Mouse (Mus musculus): ENCODE results near the gene Slc2a8. TPM values are rescaled to one million over a fixed set of nuclear protein-coding genes. Genes with fewer than 3 reads are reported as not detected.

Slc2a8 gene
- polyA plus RNA-seq, 1 experiment from 2014 or later, result 39.2 TPM

- Histone ChIP-seq H3K9me3 (ENCODE audit: low read length) (no peaks in the 10 kb centered on the region), H3K27me3 (ENCODE audit: insufficient read depth, low read length) (no peaks in the 10 kb centered on the region), H3K9ac (replicated peaks; ENCODE audit: low read length) (no peak overlapping the region; the same call in 1 of the 2 replicates), H3K4me2 (replicated peaks; ENCODE audit: low read depth, low read length) (peak overlapping the region; percentile 88), H3K4me1 (ENCODE audit: insufficient read depth, low read length) (peaks cover 44% of the 10 kb centered on the region), H3K27ac (ENCODE audit: low read length) (no peak overlapping the region; the same call in 1 of the 2 replicates), H3K36me3 (ENCODE audit: insufficient read depth, low read length) (peaks cover 20% of the 10 kb centered on the region), H3K4me3 (ENCODE audit: low read length) (no peak overlapping the region)
- no peak for ATAC-seq (ENCODE audit: low FRiP score, low TSS enrichment)
- 12% methylated on average over 7 of the region's 7 CpGs for WGBS
Measured at GRCm38 (mm10) chr2:32965511-32966183, 16.2 kb downstream of the Slc2a8 start.

DNA sequence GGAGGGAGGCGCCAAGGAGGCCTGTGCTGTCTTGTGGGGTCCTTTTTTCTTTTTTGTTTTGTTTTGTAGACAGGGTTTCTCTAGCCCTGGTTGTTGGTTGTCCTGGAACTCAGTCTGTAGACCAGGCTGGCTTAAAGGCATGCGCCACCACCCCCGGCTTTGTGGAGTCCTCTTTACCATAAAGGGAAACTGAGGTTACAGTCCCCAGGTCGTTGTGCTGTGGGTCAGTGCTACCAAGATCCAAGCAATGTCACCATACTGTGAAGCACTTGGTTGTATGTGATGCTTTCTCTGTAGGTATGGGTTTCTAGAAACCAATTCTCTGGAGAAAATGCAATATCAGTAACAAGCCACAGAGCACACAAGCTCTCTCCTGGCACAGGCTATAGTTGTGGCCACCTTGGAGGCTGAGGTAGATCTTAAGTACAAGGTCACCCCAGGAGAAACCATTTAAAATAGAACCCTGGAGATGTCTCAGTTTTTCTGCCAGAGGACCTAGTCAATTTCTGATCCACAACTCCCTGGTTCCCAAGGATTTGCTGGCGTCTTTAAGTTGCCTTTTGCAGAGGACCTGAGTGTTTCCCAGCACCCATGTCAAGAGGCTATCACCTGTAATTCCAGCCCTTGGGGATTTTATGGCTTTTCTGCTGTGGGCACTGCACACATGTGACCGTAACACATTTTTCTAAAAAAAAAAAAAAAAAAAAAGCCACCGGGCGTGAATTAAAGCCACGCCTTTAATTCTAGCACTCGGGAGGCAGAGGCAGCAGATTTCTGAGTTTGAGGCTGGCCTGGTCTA, 17.0 kb downstream of the Slc2a8 start:
- 31% methylated on average over 10 of the region's 10 CpGs for WGBS
- H3K9me3 ChIP-seq (ENCODE audit: low read length), result no peaks in the 10 kb centered on the region
- H3K36me3 ChIP-seq (ENCODE audit: insufficient read depth, low read length), result peaks cover 20% of the 10 kb centered on the region
- no peak overlapping the region for H3K27ac ChIP-seq (ENCODE audit: low read length)
- H3K4me2 ChIP-seq (replicated peaks; ENCODE audit: low read depth, low read length), result peak overlapping the region; percentile 95
- H3K9ac ChIP-seq (replicated peaks; ENCODE audit: low read length), result no peak overlapping the region
- H3K27me3 ChIP-seq (ENCODE audit: insufficient read depth, low read length), result no peaks in the 10 kb centered on the region
- H3K4me3 ChIP-seq (ENCODE audit: low read length), result no peak overlapping the region
- H3K4me1 ChIP-seq (ENCODE audit: insufficient read depth, low read length), result peaks cover 52% of the 10 kb centered on the region
- no peak for ATAC-seq (ENCODE audit: low FRiP score, low TSS enrichment)

DNA sequence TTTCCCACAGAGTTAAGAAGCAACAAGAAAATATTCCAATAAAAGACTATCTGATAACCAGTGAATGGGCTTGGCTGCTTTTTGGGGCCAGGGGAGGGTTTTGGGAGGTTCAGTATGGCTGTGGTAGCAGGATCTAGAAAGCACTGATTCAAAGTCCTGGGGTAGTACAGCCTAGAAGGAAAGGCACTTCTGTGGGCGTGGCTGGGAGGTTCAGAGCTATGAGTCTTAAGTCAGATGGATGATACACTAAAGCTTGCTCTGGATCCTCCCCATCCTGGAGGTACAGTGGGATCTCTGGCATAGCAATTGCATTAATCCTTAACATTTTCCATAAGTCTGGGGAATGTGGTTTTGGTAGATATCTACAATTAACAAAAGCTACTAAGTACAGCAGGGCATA, 17.9 kb downstream of the Slc2a8 start:
- 76% methylated on average over 1 of the region's 1 CpGs for WGBS
- H3K9me3 ChIP-seq (ENCODE audit: low read length), result no peaks in the 10 kb centered on the region
- H3K27ac ChIP-seq (ENCODE audit: low read length), result no peak overlapping the region
- H3K36me3 ChIP-seq (ENCODE audit: insufficient read depth, low read length), result peaks cover 20% of the 10 kb centered on the region
- H3K9ac ChIP-seq (replicated peaks; ENCODE audit: low read length), result peak overlapping the region; percentile 7; the same call in 1 of the 2 replicates
- peak overlapping the region; percentile 94 for H3K4me3 ChIP-seq (ENCODE audit: low read length)
- peak overlapping the region; percentile 95 for H3K4me2 ChIP-seq (replicated peaks; ENCODE audit: low read depth, low read length)
- H3K4me1 ChIP-seq (ENCODE audit: insufficient read depth, low read length), result peaks cover 52% of the 10 kb centered on the region
- no peak for ATAC-seq (ENCODE audit: low FRiP score, low TSS enrichment)
- H3K27me3 ChIP-seq (ENCODE audit: insufficient read depth, low read length), result no peaks in the 10 kb centered on the region

DNA sequence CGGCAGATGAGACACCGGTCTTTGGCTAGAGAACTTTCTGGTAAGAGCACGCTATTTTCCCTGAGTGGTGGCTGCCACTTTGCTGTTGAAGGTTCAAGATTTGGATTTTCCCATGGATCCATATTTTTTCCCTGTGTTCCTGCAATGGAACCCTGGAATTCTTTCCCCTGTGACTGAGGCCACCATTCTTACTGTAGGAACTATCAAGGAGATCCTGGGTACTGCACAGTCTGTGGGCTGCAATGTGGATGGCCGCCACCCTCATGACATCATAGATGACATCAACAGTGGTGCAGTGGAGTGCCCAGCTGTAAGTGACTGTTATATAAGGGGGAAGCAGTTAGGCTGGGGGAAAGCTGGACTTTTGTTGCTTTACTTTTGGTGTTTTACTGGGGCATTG, 18.3 kb downstream of the Slc2a8 start:
- WGBS, result 61% methylated on average over 4 of the region's 4 CpGs
- peak overlapping the region; percentile 97 for H3K9ac ChIP-seq (replicated peaks; ENCODE audit: low read length)
- H3K9me3 ChIP-seq (ENCODE audit: low read length), result no peaks in the 10 kb centered on the region
- peaks cover 52% of the 10 kb centered on the region for H3K4me1 ChIP-seq (ENCODE audit: insufficient read depth, low read length)
- no peak for ATAC-seq (ENCODE audit: low FRiP score, low TSS enrichment)
- H3K4me3 ChIP-seq (ENCODE audit: low read length), result peak overlapping the region; percentile 94
- peak overlapping the region; percentile 95 for H3K4me2 ChIP-seq (replicated peaks; ENCODE audit: low read depth, low read length)
- peak overlapping the region; percentile 91; the same call in 1 of the 2 replicates for H3K27ac ChIP-seq (ENCODE audit: low read length)
- peaks cover 20% of the 10 kb centered on the region for H3K36me3 ChIP-seq (ENCODE audit: insufficient read depth, low read length)
- H3K27me3 ChIP-seq (ENCODE audit: insufficient read depth, low read length), result no peaks in the 10 kb centered on the region

GRCm38 (mm10) chr2:32962875-32963220, 19.0 kb downstream of the Slc2a8 start:
- Histone ChIP-seq H3K27ac (ENCODE audit: low read length) (peak overlapping the region; percentile 91), H3K4me3 (ENCODE audit: low read length) (peak overlapping the region; percentile 94), H3K27me3 (ENCODE audit: insufficient read depth, low read length) (no peaks in the 10 kb centered on the region), H3K9me3 (ENCODE audit: low read length) (no peaks in the 10 kb centered on the region), H3K4me2 (replicated peaks; ENCODE audit: low read depth, low read length) (peak overlapping the region; percentile 95), H3K36me3 (ENCODE audit: insufficient read depth, low read length) (peaks cover 20% of the 10 kb centered on the region), H3K4me1 (ENCODE audit: insufficient read depth, low read length) (peaks cover 52% of the 10 kb centered on the region), H3K9ac (replicated peaks; ENCODE audit: low read length) (peak overlapping the region; percentile 97)
- no peak for ATAC-seq (ENCODE audit: low FRiP score, low TSS enrichment)
- 4% methylated on average over 9 of the region's 9 CpGs for WGBS

- Histone ChIP-seq H3K27ac (ENCODE audit: low read length) (peak overlapping the region; percentile 91), H3K9ac (replicated peaks; ENCODE audit: low read length) (peak overlapping the region; percentile 97), H3K4me1 (ENCODE audit: insufficient read depth, low read length) (peaks cover 46% of the 10 kb centered on the region), H3K9me3 (ENCODE audit: low read length) (no peaks in the 10 kb centered on the region), H3K4me3 (ENCODE audit: low read length) (peak overlapping the region; percentile 94), H3K36me3 (ENCODE audit: insufficient read depth, low read length) (peaks cover 20% of the 10 kb centered on the region), H3K27me3 (ENCODE audit: insufficient read depth, low read length) (no peaks in the 10 kb centered on the region), H3K4me2 (replicated peaks; ENCODE audit: low read depth, low read length) (peak overlapping the region; percentile 95)
- ATAC-seq (ENCODE audit: low FRiP score, low TSS enrichment), result no peak
- WGBS, result under 1% methylated on average over 33 of the region's 33 CpGs
Measured at GRCm38 (mm10) chr2:32962062-32962874, 19.6 kb downstream of the Slc2a8 start.

- H3K27ac ChIP-seq (ENCODE audit: low read length), result peak within 1 kb of the TSS; percentile 91
- peak within 1 kb of the TSS; percentile 94 for H3K4me3 ChIP-seq (ENCODE audit: low read length)
- ATAC-seq (ENCODE audit: low FRiP score, low TSS enrichment), result peak; percentile 90
- 3% methylated on average over 55 of the region's 55 CpGs for WGBS
- peak within 1 kb of the TSS; percentile 97 for H3K9ac ChIP-seq (replicated peaks; ENCODE audit: low read length)
- peaks cover 20% of the 10 kb centered on the region for H3K36me3 ChIP-seq (ENCODE audit: insufficient read depth, low read length)
- peak within 1 kb of the TSS; percentile 95 for H3K4me2 ChIP-seq (replicated peaks; ENCODE audit: low read depth, low read length)
- H3K4me1 ChIP-seq (ENCODE audit: insufficient read depth, low read length), result peaks cover 45% of the 10 kb centered on the region
- no peaks in the 10 kb centered on the region for H3K27me3 ChIP-seq (ENCODE audit: insufficient read depth, low read length)
- no peaks in the 10 kb centered on the region for H3K9me3 ChIP-seq (ENCODE audit: low read length)
Measured at GRCm38 (mm10) chr2:32961192-32961995, 20.5 kb downstream of the Slc2a8 start, which contains the start of the genes Rpl12 and Lrsam1. TSS of gene Rpl12 (plus strand) at chr2:32961559. TSS of gene Lrsam1 (minus strand) at chr2:32961614.

DNA sequence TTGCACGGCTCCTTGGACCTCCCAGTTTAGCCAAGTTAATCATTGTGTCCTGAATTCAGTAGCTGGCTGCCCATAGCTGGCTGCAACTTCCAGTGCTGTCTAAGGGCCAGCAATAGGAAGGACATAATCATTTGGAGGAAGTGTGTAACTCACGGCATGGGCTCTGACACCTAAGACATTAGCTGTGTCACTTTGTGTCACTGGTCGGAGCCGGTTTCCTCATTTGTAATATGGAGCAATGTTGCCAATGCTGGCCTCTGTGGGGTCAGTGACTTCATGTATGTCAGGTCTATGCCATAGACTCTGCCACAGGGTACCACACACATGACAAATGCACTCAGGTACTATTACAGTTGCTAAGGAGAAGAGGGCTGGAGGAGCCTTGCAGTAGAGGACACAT, 21.6 kb downstream of the Slc2a8 start:
- no peaks in the 10 kb centered on the region for H3K9me3 ChIP-seq (ENCODE audit: low read length)
- H3K27me3 ChIP-seq (ENCODE audit: insufficient read depth, low read length), result no peaks in the 10 kb centered on the region
- peak overlapping the region; percentile 97; the same call in 1 of the 2 replicates for H3K9ac ChIP-seq (replicated peaks; ENCODE audit: low read length)
- no peak overlapping the region for H3K27ac ChIP-seq (ENCODE audit: low read length)
- peaks cover 21% of the 10 kb centered on the region for H3K36me3 ChIP-seq (ENCODE audit: insufficient read depth, low read length)
- H3K4me3 ChIP-seq (ENCODE audit: low read length), result no peak overlapping the region
- peaks cover 36% of the 10 kb centered on the region for H3K4me1 ChIP-seq (ENCODE audit: insufficient read depth, low read length)
- WGBS, result 78% methylated on average over 4 of the region's 4 CpGs
- ATAC-seq (ENCODE audit: low FRiP score, low TSS enrichment), result no peak
- peak overlapping the region; percentile 95; the same call in 1 of the 2 replicates for H3K4me2 ChIP-seq (replicated peaks; ENCODE audit: low read depth, low read length)

- no peak for ATAC-seq (ENCODE audit: low FRiP score, low TSS enrichment)
- Histone ChIP-seq H3K27ac (ENCODE audit: low read length) (no peak overlapping the region), H3K9ac (replicated peaks; ENCODE audit: low read length) (no peak overlapping the region), H3K27me3 (ENCODE audit: insufficient read depth, low read length) (no peaks in the 10 kb centered on the region), H3K4me2 (replicated peaks; ENCODE audit: low read depth, low read length) (no peak overlapping the region), H3K36me3 (ENCODE audit: insufficient read depth, low read length) (peaks cover 22% of the 10 kb centered on the region), H3K9me3 (ENCODE audit: low read length) (peaks cover 6% of the 10 kb centered on the region), H3K4me3 (ENCODE audit: low read length) (no peak overlapping the region), H3K4me1 (ENCODE audit: insufficient read depth, low read length) (peaks cover 14% of the 10 kb centered on the region)
- 52% methylated on average over 8 of the region's 8 CpGs for WGBS
Measured at GRCm38 (mm10) chr2:32957344-32957743, 24.5 kb downstream of the Slc2a8 start.

Data from kidney, embryonic 16.5 days (tissue).